Mouse (Mus musculus) left cerebral cortex, adult 9 months (tissue): ENCODE data around the gene Dusp16.
"Not testable (repeated sequence)": the region's sequence is repeated elsewhere in the genome, so short reads cannot be mapped to it uniquely, and the experiment has no call there.

Experiments
- DNase-seq, 2 experiments: peaks; one replicate each; pipeline ENCODE4 v3.0.0; 2022; ENCODE audit warnings: low spot score in 2 of 2

Dusp16 gene

DNA sequence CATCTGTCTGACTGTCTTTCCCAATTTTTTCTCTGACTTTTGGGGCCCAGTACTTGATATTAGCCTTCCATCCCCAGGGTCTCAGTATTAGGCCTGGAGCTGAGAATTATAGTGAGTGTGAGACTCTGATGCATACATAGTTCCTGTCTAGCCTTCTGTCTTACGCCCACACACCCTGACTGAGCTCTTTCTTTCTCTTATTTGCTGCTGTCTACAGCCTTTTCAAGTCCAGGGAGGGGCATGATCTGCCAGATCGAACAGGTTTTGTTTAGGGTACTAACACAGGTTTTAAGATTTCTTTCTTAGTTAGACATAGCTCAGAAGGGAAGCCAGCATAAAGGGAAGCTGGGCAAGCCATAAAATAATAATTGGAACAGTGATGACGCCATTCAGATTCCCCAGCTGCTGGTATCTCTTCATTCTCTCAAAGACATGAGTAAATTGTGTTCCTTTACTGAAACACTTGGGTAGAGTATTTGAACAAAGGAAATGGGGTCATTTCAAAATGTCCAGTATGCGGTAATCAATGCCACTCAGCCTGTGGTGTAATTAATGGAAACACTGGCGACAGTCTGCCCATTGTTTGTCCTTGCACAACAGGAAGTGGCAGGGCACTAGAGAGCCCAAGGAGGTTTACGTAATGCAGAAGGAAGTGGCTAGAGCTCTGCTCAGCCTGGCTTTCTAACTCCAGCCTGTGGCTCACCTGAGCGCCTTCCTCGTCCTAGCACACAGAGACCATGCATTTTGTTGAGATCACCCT, 91.8 kb downstream of the Dusp16 start:
- no peak for DNase-seq

- no peak for DNase-seq
Measured at GRCm38 (mm10) chr6:134698243-134698642, 94.2 kb downstream of the Dusp16 start.

- no peak for DNase-seq
Measured at GRCm38 (mm10) chr6:134696554-134696953, 95.9 kb downstream of the Dusp16 start.

GRCm38 (mm10) chr6:134696146-134696545, 96.3 kb downstream of the Dusp16 start:
- no peak for DNase-seq

DNA sequence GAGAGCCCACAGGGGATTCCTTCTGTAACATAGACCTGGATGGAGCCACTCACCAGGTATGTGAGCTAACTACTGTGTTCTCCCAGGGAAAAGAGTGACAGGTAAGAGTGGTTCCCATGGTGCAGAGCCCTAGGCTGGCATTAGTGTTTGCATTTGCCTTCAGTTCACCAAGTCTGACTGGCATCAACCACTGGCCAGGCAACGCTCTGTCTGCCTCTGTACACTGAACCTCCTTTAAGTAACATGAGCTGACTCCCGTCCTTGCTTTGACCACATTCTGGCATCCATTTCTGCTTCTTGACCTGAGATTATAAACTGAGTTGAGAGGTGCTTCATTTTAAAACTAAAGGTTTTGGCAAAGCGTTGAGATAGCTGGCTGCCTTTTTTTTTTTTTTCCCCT, 96.8 kb downstream of the Dusp16 start:
- no peak for DNase-seq

DNA sequence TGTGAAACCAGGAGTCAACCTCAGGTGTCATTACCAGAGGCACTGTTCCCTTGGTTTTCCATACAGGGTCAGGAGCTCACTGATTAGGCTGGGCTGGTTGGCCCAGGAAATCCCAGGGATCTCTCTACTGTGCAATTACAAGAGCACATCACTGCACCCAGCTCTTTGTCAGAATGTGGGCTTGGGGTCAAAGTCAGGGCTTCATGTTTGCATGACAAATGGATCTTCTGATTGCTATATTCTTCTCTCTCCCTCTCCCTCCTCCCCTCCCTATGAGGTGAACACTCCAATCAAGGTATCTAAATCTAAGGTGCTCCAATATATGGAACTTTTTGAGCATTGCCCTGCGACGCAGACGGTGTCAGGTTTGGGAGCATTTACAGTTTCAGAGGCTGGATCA, 97.4 kb downstream of the Dusp16 start:
- no peak for DNase-seq

DNA sequence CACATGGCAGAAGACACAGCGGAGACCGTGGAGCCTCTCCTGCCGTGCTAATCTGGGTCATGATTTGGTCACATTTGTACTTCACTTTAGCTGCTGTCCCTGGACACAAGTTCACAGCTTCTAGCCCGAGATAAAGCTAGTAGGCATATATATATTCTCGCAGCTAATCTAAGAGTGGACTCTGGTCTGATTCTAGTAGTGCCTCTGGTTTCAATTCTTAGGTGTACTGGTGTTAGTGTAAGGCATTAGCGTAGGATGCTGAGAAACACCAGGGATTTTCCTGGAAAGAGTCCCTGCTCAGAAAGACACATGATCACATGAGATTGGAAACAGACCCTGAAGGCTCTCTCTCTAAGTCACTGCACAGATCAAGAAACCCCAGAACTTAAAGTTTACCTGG, 97.9 kb downstream of the Dusp16 start:
- no peak for DNase-seq

DNA sequence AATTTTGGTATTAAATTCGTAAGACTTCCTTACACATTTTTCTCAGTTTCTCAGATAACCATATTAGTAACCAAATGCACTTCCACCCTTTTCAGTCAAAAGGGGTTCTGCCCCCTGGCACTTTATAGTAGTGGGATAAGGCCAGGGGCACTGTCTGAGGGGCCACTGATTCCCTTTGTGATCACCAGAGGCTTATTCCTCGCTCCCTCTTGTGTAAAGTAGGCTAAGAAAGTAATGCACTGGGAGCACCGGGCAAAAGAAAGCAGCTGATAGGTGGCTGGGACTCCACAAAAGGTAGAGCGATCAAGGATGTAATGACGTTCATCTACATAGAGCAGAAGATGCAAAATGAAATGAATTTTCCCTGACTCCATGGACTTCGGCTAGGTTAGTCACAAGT, 106.9 kb downstream of the Dusp16 start:
- DNase-seq, result no peak

- DNase-seq, result no peak
Measured at GRCm38 (mm10) chr6:134685040-134685439, 107.4 kb downstream of the Dusp16 start.

DNA sequence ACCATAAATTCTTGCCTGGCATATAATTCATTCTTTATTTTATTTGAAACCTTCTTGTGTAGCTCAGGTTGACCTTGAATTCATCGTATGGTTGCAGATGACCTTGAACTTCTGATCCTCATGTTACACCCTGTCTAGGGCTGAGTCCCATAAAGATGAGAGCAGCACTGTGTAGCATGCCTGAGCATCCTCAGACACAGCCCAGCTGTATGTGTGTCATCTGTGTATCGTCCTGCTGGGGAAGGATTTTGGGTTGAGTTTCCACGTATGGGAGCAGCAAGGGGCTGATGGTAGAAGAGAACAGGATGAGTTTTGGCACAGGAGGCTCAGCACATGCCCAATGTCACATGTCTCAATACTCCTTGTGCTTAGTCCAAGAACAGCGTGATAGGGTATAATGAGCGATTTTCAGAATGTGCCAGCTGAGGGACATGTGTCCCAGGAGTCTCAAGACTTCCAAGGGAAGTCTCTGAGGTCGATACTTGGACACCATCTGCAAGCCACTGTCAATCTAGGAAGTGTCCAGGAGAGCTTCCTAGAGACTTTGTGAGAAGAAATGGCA, 108.0 kb downstream of the Dusp16 start:
- DNase-seq, result no peak

- not testable (repeated sequence) for DNase-seq
Measured at GRCm38 (mm10) chr6:134679330-134679729, 113.1 kb downstream of the Dusp16 start.

DNA sequence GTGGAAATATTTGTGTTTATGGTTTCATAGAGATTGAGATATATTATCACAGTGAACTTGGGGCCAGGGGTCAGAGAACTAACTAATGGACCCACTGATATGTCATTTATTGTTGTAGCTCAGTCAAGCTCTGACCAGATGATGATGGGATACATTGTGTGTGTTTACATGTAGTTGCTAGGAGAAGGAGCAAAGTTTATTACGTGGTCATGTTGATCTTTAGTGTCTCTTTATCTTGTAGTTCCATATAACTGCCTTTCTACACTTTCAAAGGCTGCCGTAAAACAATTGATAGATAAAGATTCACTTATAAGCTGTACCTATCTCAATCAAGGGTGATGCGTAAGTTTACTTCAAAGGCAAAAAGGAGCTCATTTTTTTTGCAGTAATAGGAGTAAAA, 114.4 kb downstream of the Dusp16 start:
- DNase-seq, result no peak

DNA sequence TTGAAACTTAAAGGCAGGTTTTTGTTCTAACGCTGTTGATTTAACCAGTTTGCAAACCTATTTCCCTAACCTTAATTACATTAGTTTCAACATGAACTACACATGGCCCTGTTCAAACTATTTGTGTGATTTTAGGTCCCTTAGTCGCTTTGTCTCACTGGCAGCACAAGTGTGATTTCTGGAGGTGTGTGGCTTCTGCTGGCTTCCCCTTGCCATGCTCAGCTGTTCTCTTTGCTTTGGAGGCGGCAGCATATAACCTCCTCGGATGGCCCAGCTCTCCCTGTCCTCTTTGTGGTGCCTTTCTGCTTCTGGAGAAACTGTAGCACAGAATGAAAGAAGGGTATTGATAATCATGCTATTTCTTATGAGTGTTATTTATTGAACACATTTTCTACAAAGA, 114.9 kb downstream of the Dusp16 start:
- DNase-seq, result no peak

GRCm38 (mm10) chr6:134673712-134674111, 118.7 kb downstream of the Dusp16 start:
- DNase-seq, result not testable (repeated sequence)

DNA sequence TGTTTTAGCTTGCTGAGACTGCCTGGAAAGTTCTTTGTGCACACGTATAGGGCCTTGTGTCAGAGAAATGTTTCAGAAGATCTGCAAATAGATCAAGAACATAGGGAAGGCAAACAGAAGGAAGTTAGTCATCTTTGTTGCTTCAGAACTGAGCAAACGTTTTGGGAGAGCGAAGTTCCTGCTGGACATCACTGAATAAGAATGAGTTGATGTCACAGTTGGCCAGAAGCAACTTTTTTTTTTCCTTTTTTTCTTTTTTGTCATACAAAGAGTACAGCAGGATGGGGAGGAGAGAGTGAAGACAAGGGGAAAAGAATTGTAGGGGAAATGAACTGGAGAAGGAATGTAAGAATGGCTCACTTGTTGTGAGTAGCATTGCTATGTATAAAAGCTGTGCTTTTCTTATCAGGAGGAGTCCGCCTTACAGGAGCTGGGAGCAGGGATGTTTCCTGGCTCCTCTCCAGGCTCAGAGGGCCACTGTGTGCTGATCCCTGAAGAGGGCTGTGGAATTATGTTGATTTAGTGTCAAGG, 121.5 kb downstream of the Dusp16 start:
- no peak for DNase-seq

DNA sequence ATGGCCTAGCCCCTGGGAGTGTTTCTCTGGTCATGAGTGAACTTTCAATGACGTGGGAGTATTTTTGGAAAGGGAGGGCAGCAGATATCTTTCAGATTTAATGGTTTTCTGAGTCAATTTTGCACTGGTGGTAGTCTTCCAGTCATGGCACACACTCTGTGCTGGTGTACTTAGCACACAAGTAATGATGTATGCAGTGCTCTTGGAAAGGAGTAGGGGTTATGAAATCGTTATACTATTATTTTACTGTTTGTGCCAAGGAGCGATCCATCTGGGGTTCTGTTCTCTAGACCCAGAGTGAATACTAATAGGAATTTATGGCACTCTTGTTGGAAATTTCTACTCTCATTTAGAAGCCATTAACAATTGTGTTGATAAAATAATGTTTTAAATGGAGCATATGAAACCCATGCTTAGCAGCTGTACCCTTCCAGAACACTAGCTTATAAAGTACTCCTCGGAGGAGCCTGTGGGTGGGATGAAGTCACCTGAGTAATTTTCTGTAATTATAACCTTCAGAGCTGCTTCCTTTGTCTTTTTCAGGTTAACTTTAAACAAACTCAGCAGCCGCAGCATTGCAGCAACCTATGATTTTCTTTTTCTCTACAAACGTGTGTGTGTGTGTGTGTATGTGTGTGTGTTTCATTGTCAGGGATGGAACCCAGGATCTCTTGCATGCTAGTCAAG, 123.1 kb downstream of the Dusp16 start:
- DNase-seq, result peak in 1 of 2 experiments; percentile 63

DNA sequence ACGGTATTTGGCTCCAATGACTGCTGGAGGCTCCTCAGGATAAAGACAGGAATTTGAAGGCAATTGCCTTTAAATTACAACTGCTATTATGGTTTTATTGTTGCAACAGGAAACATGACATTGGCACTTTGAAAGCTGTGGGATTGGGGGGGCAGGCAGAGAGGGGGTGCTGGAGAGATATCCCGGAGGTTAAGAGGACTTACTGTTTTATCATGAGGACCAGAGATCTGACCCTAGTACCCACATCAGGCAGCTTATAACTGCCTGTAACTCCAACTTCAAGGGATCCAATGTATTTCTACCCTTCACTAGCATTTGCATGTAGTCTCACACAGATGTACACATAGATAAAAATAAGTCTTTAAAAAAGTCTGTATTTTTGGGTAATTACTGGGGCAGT, 123.9 kb downstream of the Dusp16 start:
- no peak for DNase-seq

DNA sequence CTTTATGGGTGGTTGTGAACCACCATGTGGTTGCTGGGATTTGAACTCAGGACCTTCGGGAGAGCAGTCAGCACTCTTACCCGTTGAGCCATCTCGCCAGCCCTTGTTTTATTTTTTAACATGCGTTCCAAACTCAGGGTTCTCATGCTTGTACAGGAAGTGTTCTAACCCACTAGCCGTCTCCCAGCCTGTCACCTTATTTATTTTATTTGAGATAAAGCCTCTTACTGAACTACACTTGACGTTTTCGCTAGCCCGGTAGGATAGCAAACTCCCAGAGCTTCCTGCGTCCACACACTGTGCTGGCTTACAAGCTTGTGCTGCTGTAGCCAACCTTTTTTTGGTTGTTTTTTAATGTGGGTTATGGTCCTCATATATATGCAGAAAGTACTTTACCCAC, 126.6 kb downstream of the Dusp16 start:
- DNase-seq, result no peak
